Mouse (Mus musculus) intestine, embryonic 16.5 days (tissue): ENCODE data around the gene 1700025G04Rik. TPM values are rescaled to one million over a fixed set of nuclear protein-coding genes. Genes with fewer than 3 reads are reported as not detected.

Source experiments
- ATAC-seq: fragments of 200-750 bp; cut with Nextera tagmentation; 2 replicates; pipeline ENCODE4 v1.8.0; 2017; ENCODE audit warnings: moderate TSS enrichment, moderate library complexity
- H3K27ac ChIP-seq: fragments of 300-500 bp; sonication (generic); 2 replicates; pipeline ENCODE4 v1.5.1; 2014; ENCODE audit warnings: mild to moderate bottlenecking, low read length
- H3K27me3 ChIP-seq: fragments of 300-500 bp; sonication (generic); replicated peaks from 2 replicates; pipeline ENCODE4 v1.6.1; 2014; ENCODE audit warnings: low read length, control low read depth, mixed read lengths; ENCODE audit not compliant: control insufficient read depth, insufficient read depth
- H3K36me3 ChIP-seq: fragments of 300-500 bp; sonication (generic); 2 replicates; pipeline ENCODE4 v1.6.1; 2014; ENCODE audit warnings: low read length, control low read depth; ENCODE audit not compliant: control insufficient read depth, insufficient read depth
- H3K4me1 ChIP-seq: fragments of 300-500 bp; sonication (generic); 2 replicates; pipeline ENCODE4 v1.6.1; 2014; ENCODE audit warnings: low read length, control low read depth, mixed read lengths; ENCODE audit not compliant: control insufficient read depth, insufficient read depth
- H3K4me2 ChIP-seq: fragments of 300-500 bp; sonication (generic); 2 replicates; pipeline ENCODE4 v1.6.1; 2014; ENCODE audit warnings: low read depth, low read length, control low read depth
- H3K4me3 ChIP-seq: fragments of 300-500 bp; sonication (generic); 2 replicates; pipeline ENCODE4 v1.5.1; 2014; ENCODE audit warnings: mild to moderate bottlenecking, low read length
- H3K9ac ChIP-seq: fragments of 300-500 bp; sonication (generic); 2 replicates; pipeline ENCODE4 v1.6.1; 2014; ENCODE audit warnings: low read depth, low read length
- H3K9me3 ChIP-seq: fragments of 300-500 bp; sonication (generic); 2 replicates; pipeline ENCODE4 v1.6.1; 2016; ENCODE audit warnings: low read length, control low read depth; ENCODE audit not compliant: control insufficient read depth
- WGBS: fragments of 180-500 bp; shearing (Covaris S2); extraction: QIAGEN DNeasy Blood & Tissue Kit; methylation state at CpG from one replicate; pipeline ENCODE4 v1.1.7; 2014; 5-methylcytosine and 5-hydroxymethylcytosine counted together
- polyA plus RNA-seq: library from polyadenylated mRNA; unstranded; fragments of >200 nt; fragmentation: Nextera tagmentation; extraction: Ambion mirVana; gene quantifications from 2 replicates; pipeline ENCODE4 v1.2.1, GENCODE M21; 2015

Gene 1700025G04Rik
- polyA plus RNA-seq, 1 experiment from 2014 or later, result 18.5 TPM

- Histone ChIP-seq H3K9me3 (no peaks in the 10 kb centered on the region), H3K27me3 (no peaks in the 10 kb centered on the region), H3K4me3 (no peak overlapping the region), H3K27ac (no peak overlapping the region), H3K36me3 (no peaks in the 10 kb centered on the region), H3K9ac (no peak overlapping the region), H3K4me2 (no peak overlapping the region), H3K4me1 (peaks cover 27% of the 10 kb centered on the region)
- WGBS, result 53% methylated on average over 6 of the region's 6 CpGs
- no peak for ATAC-seq
Measured at GRCm38 (mm10) chr1:151939510-151939909, 150.4 kb downstream of the 1700025G04Rik start.

- H3K4me2 ChIP-seq, result no peak overlapping the region
- H3K27ac ChIP-seq, result no peak overlapping the region
- H3K9ac ChIP-seq, result no peak overlapping the region
- H3K4me1 ChIP-seq, result no peaks in the 10 kb centered on the region
- no peak for ATAC-seq
- H3K4me3 ChIP-seq, result no peak overlapping the region
- H3K27me3 ChIP-seq, result no peaks in the 10 kb centered on the region
- 79% methylated on average over 6 of the region's 6 CpGs for WGBS
- no peaks in the 10 kb centered on the region for H3K36me3 ChIP-seq
- no peaks in the 10 kb centered on the region for H3K9me3 ChIP-seq
Measured at GRCm38 (mm10) chr1:151933605-151934004, 156.3 kb downstream of the 1700025G04Rik start.

- Histone ChIP-seq H3K4me1 (peaks cover 9% of the 10 kb centered on the region; the same call in 1 of the 2 replicates), H3K9me3 (no peaks in the 10 kb centered on the region), H3K27me3 (no peaks in the 10 kb centered on the region), H3K27ac (no peak overlapping the region), H3K9ac (no peak overlapping the region), H3K4me3 (no peak overlapping the region), H3K4me2 (no peak overlapping the region), H3K36me3 (no peaks in the 10 kb centered on the region)
- no peak for ATAC-seq
- WGBS, result 48% methylated on average over 8 of the region's 8 CpGs
Measured at GRCm38 (mm10) chr1:151926826-151927225, 163.1 kb downstream of the 1700025G04Rik start.

GRCm38 (mm10) chr1:151926141-151926540 lies 163.8 kb downstream of the 1700025G04Rik start:
- WGBS, result 62% methylated on average over 4 of the region's 4 CpGs

GRCm38 (mm10) chr1:151925738-151926137 lies 164.2 kb downstream of the 1700025G04Rik start:
- peaks cover 9% of the 10 kb centered on the region; the same call in 1 of the 2 replicates for H3K4me1 ChIP-seq
- H3K4me2 ChIP-seq, result no peak overlapping the region
- H3K27ac ChIP-seq, result no peak overlapping the region
- H3K4me3 ChIP-seq, result no peak overlapping the region
- 73% methylated on average over 7 of the region's 7 CpGs for WGBS
- H3K9me3 ChIP-seq, result no peaks in the 10 kb centered on the region
- no peak for ATAC-seq
- H3K27me3 ChIP-seq, result no peaks in the 10 kb centered on the region
- H3K9ac ChIP-seq, result no peak overlapping the region
- no peaks in the 10 kb centered on the region for H3K36me3 ChIP-seq

More at GRCm38 (mm10) chr1:151926141-151926540, 163.8 kb downstream of the 1700025G04Rik start:
- no peaks in the 10 kb centered on the region for H3K36me3 ChIP-seq
- no peak overlapping the region for H3K4me2 ChIP-seq
- H3K4me3 ChIP-seq, result no peak overlapping the region
- peaks cover 9% of the 10 kb centered on the region; the same call in 1 of the 2 replicates for H3K4me1 ChIP-seq
- H3K9me3 ChIP-seq, result no peaks in the 10 kb centered on the region
- no peak overlapping the region for H3K9ac ChIP-seq
- ATAC-seq, result no peak
- H3K27me3 ChIP-seq, result no peaks in the 10 kb centered on the region
- no peak overlapping the region for H3K27ac ChIP-seq

- H3K9ac ChIP-seq, result no peak overlapping the region
- no peak overlapping the region for H3K4me3 ChIP-seq
- H3K27ac ChIP-seq, result no peak overlapping the region
- no peaks in the 10 kb centered on the region for H3K27me3 ChIP-seq
- 72% methylated on average over 9 of the region's 9 CpGs for WGBS
- ATAC-seq, result no peak
- no peak overlapping the region for H3K4me2 ChIP-seq
- no peaks in the 10 kb centered on the region for H3K9me3 ChIP-seq
- H3K36me3 ChIP-seq, result no peaks in the 10 kb centered on the region
- no peaks in the 10 kb centered on the region for H3K4me1 ChIP-seq
Measured at GRCm38 (mm10) chr1:151918806-151919357, 171.0 kb downstream of the 1700025G04Rik start.

- 89% methylated on average over 3 of the region's 3 CpGs for WGBS
- Histone ChIP-seq H3K27me3 (no peaks in the 10 kb centered on the region), H3K36me3 (no peaks in the 10 kb centered on the region), H3K9me3 (no peaks in the 10 kb centered on the region), H3K9ac (no peak overlapping the region), H3K4me2 (no peak overlapping the region), H3K4me1 (no peaks in the 10 kb centered on the region), H3K4me3 (no peak overlapping the region), H3K27ac (no peak overlapping the region)
- ATAC-seq, result no peak
Measured at GRCm38 (mm10) chr1:151917736-151918135, 172.2 kb downstream of the 1700025G04Rik start.

- Histone ChIP-seq H3K4me2 (no peak overlapping the region), H3K9me3 (no peaks in the 10 kb centered on the region), H3K36me3 (no peaks in the 10 kb centered on the region), H3K4me3 (no peak overlapping the region), H3K27ac (no peak overlapping the region), H3K27me3 (no peaks in the 10 kb centered on the region), H3K9ac (no peak overlapping the region), H3K4me1 (no peaks in the 10 kb centered on the region)
- no peak for ATAC-seq
- 90% methylated on average over 9 of the region's 9 CpGs for WGBS
Measured at GRCm38 (mm10) chr1:151914494-151914893, 175.4 kb downstream of the 1700025G04Rik start.

GRCm38 (mm10) chr1:151907014-151907413 lies 182.9 kb downstream of the 1700025G04Rik start:
- ATAC-seq, result no peak
- no peaks in the 10 kb centered on the region for H3K36me3 ChIP-seq
- H3K4me3 ChIP-seq, result no peak overlapping the region
- no peak overlapping the region for H3K9ac ChIP-seq
- no peak overlapping the region for H3K4me2 ChIP-seq
- H3K27ac ChIP-seq, result no peak overlapping the region
- no peaks in the 10 kb centered on the region for H3K9me3 ChIP-seq
- H3K27me3 ChIP-seq, result no peaks in the 10 kb centered on the region
- no peaks in the 10 kb centered on the region for H3K4me1 ChIP-seq
- 73% methylated on average over 4 of the region's 4 CpGs for WGBS
